Mouse (Mus musculus) E14TG2a.4 (cell line): Measurements from ENCODE around the gene Olfr365.

ENCODE experiments used
- H3K27me3 ChIP-seq: 2 replicates; pipeline ENCODE4 v1.6.1; 2014; ENCODE audit warnings: low read length, control low read depth; ENCODE audit not compliant: insufficient read depth
- H3K36me3 ChIP-seq: 2 replicates; pipeline ENCODE4 v1.6.1; 2014; ENCODE audit warnings: low read length, control low read depth; ENCODE audit not compliant: insufficient read depth
- H3K4me1 ChIP-seq: replicated peaks from 2 replicates; pipeline ENCODE4 v1.6.1; 2014; ENCODE audit warnings: low read depth, low read length, control low read depth
- H3K4me3 ChIP-seq: replicated peaks from 2 replicates; pipeline ENCODE4 v1.5.1; 2014; ENCODE audit warnings: mild to moderate bottlenecking, low read length
- H3K9me3 ChIP-seq: 2 replicates; pipeline ENCODE4 v1.6.1; 2014; ENCODE audit warnings: low read length, control low read depth
- CTCF ChIP-seq: conservative IDR thresholded peaks from 2 replicates; pipeline ENCODE4 v1.5.1; 2014; ENCODE audit warnings: low read length
- NANOG ChIP-seq: IDR thresholded peaks from 2 replicates; pipeline ENCODE4 v1.6.1; 2014; ENCODE audit warnings: borderline replicate concordance, low read length, mixed read lengths
- POU5F1 ChIP-seq: IDR thresholded peaks from 2 replicates; pipeline ENCODE4 v1.6.1; 2014; ENCODE audit warnings: low read length, borderline replicate concordance

The Olfr365 gene

GRCm38 (mm10) chr2:37187898-37188297 is at the start of gene Olfr365:
Gene Olfr365 (plus strand): TSS chr2:37188198.
- no peaks in the 10 kb centered on the region for H3K36me3 ChIP-seq
- peaks cover 20% of the 10 kb centered on the region for H3K9me3 ChIP-seq
- H3K4me3 ChIP-seq, result no peak within 1 kb of the TSS
- TF ChIP-seq NANOG (no peak), POU5F1 (no peak), CTCF (no peak)
- H3K27me3 ChIP-seq, result no peaks in the 10 kb centered on the region
- no peaks in the 10 kb centered on the region for H3K4me1 ChIP-seq

- H3K9me3 ChIP-seq, result no peaks in the 10 kb centered on the region
- TF ChIP-seq POU5F1 (no peak), NANOG (no peak), CTCF (no peak)
- no peaks in the 10 kb centered on the region for H3K4me1 ChIP-seq
- H3K27me3 ChIP-seq, result no peaks in the 10 kb centered on the region
- H3K36me3 ChIP-seq, result no peaks in the 10 kb centered on the region
- no peak within 1 kb of the TSS for H3K4me3 ChIP-seq
Observed at GRCm38 (mm10) chr2:37139022-37139421, 49.0 kb upstream of the Olfr365 start, which contains the start of gene Olfr364-ps1. Gene Olfr364-ps1 (plus strand): TSS chr2:37139322.

- no peak within 1 kb of the TSS for H3K4me3 ChIP-seq
- no peaks in the 10 kb centered on the region; the same call in 1 of the 2 replicates for H3K4me1 ChIP-seq
- no peak for TF ChIP-seq CTCF
- no peak for TF ChIP-seq POU5F1
- TF ChIP-seq NANOG, result no peak
- no peaks in the 10 kb centered on the region for H3K27me3 ChIP-seq
- H3K36me3 ChIP-seq, result no peaks in the 10 kb centered on the region
- 0 out of 2 replicates have a peak, but pooled peaks cover 7% of the 10 kb centered on the region for H3K9me3 ChIP-seq
Observed at GRCm38 (mm10) chr2:37211274-37211673, 23.3 kb downstream of the Olfr365 start, which contains the start of gene Olfr366. Gene Olfr366 (plus strand): TSS chr2:37211574.
